Mouse (Mus musculus): Measurements from ENCODE around the gene Upf1. TPM values are rescaled to one million over a fixed set of nuclear protein-coding genes. Genes with fewer than 3 reads are reported as not detected.

The Upf1 gene
- total RNA-seq, 2 experiments from 2014 or later: 28.9 to 29.5 TPM

- peak; percentile 63 for DNase-seq
Measured at GRCm38 (mm10) chr8:70359411-70359810, 6.3 kb upstream of the Upf1 start.

DNA sequence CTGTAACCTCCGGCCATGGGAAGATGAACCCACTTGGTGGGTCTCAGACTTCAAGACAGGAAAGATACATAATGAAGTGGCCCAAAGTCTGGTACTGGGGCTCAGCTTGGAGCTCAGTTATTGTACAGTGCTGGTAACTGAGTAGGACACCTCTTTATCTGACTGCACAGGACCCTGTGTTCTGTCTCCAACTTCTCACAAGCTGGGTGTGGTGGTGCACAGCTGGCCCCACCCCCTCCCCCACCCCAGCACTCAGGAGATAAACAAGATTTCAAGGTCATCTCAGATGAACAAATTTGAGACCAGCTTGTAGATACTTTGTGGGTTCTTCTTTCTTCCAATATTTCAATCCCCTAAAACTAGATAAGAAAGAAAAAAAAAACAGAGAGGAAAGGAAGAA lies 3.0 kb upstream of the Upf1 start:
- no peak for DNase-seq

- no peak for DNase-seq
Measured at GRCm38 (mm10) chr8:70354004-70354403, 926 bp upstream of the Upf1 start.

GRCm38 (mm10) chr8:70352657-70353151 lies 374 bp downstream of the Upf1 start:
- no peak for DNase-seq

GRCm38 (mm10) chr8:70352000-70352384 lies 1.1 kb downstream of the Upf1 start:
- DNase-seq: no peak

DNA sequence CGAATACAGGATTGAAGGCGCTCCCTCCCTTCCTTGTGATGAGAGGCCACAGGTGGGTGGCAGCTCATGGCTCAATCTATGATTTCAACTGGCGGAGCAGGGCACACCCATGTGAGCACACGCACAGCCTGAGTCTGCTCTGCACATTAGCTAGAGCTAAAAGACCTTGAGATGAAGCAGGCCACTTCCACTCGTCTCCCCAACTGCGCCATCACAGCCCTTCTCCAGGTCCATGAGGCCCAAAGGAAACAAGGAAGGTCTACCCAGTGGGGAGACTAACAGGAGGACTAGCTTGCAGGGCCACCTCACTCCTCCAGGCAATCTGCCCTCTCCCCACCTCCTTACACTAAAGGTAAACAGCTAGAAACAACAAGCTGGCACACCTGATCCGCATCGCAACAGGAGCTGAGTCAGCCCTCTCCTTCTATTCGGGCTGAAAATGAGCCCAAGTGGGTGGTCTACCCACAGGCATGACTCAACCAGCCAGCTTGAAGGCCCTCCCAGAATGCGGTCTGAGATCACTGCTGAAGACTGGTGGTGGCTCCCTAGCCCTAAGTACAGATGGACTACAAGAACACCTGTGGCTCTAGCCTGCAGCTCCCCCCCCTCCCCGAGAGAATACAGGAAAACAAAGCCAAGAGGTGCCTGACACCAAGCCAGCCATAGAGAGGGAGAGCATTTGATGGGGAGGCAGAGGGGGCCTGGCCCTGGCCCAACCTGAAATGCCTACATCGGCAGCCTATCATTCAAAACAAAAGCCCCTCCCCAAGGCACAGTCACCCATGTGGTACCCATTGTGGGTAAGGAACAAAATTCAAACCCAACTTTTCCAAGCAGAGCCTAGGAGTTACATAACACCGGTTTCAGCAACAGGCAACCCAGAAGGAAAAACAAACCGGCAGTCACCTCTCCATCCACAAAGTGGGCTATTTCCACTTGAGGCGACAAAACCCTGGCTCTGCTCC lies 1.8 kb downstream of the Upf1 start:
- no peak for DNase-seq

DNA sequence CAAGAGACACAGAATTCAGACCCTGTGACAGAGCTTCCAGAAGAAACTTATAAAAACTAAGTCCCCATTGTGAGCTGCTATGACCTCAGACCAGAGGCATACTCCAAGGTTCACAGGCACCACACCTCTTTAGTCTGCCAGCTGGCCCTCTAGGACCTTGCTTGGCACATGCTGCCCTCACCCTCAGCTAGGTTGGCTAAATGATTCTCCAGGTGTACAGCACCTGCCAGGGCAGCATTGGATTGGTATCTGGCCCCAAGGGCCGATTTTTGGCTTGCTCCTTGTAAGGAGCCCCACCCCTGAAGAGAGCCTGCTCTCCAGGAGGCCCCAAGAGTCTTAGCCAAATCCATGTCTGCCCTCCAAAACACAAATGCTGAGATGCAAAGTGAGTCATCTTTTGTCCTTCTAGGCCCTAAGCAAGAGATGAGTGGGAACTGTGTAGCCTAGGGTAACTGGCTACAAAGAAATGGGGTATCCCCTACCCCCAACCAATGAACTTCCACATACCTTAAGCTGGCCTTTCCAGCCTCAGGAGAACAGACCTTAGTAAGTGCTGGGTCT lies 5.1 kb downstream of the Upf1 start:
- DNase-seq: no peak

DNA sequence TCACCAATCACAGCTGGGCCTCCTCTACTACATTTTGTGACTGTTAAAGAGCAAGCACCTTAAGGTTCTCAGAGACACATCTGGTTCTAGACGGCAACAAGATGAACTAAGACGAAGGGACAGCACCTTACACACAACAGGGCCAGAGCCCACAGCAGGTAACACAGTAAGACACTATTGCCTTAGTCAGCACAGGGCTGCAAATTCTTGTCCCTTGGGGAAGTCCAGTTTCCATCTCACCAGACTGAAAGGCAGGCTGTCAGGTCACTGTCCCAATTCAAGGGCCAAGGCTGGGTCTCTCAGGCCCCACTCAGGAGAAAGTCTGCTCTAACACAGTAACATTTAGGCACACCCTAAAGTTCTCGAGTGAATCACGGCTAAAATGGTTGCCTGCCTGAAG lies 5.6 kb downstream of the Upf1 start:
- no peak for DNase-seq

- DNase-seq: no peak
Measured at GRCm38 (mm10) chr8:70344279-70344678, 8.8 kb downstream of the Upf1 start.

GRCm38 (mm10) chr8:70343696-70344095 lies 9.4 kb downstream of the Upf1 start:
- DNase-seq: no peak

GRCm38 (mm10) chr8:70343076-70343475 lies 10.0 kb downstream of the Upf1 start:
- DNase-seq: no peak

- DNase-seq: no peak
Measured at GRCm38 (mm10) chr8:70342007-70342406, 11.1 kb downstream of the Upf1 start.

DNA sequence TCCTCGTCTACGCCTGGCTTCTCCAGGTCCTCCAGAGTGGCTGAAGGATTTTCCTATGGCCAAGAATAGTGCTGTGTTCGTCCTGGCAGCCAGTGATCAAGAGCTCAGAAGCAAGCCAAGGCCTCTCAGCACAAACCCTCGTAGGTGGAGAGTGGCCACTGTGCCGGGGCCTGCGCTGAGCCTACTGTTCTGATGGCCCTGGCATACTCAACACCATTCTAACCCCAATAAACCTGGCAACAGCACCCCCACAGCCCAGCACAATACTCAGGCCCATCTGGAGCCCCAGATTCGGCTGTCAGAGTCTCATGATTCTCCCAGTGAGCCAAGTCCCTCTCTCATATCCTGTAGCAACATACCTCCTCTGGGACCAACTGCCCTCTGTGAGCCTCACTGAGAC lies 12.4 kb downstream of the Upf1 start:
- no peak for DNase-seq

GRCm38 (mm10) chr8:70338931-70339330 lies 14.1 kb downstream of the Upf1 start:
- no peak for DNase-seq

DNA sequence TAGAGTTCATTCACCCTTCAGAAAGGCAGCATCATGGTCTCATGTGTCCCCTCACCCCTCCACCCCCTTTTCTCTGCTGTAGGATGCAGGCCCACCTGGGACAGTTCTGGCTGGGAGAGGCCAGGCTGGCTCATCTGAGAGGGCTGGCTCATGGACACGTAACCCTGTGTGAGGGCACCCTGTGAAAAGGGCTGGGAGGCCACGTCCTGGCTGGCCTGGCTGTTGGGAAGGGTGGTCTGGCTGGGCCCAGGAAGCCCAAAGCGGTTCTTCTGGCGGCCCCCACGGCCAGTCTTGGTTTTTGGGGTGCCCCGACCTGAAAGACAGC lies 20.2 kb downstream of the Upf1 start:
- DNase-seq: no peak

GRCm38 (mm10) chr8:70332070-70332877 lies 20.8 kb downstream of the Upf1 start:
- peak; percentile 59 for DNase-seq

GRCm38 (mm10) chr8:70331526-70331925 lies 21.6 kb downstream of the Upf1 start:
- DNase-seq: no peak

DNA sequence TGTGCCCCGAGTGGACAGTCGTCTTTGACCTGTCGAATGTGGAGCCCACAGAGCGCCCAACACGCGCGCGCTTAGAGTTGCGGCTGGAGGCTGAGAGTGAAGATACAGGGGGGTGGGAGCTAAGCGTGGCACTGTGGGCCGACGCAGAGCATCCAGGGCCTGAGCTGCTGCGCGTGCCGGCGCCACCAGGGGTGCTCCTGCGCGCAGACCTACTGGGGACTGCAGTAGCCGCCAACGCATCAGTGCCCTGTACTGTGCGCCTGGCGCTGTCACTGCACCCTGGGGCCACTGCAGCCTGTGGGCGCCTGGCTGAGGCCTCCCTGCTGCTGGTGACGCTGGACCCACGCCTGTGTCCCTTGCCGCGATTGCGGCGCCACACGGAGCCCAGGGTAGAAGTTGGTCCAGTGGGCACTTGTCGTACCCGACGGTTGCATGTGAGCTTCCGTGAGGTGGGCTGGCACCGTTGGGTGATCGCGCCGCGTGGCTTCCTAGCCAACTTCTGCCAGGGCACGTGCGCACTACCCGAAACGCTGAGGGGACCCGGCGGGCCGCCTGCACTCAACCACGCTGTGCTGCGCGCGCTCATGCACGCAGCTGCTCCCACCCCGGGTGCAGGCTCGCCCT lies 22.2 kb downstream of the Upf1 start:
- DNase-seq: no peak

DNA sequence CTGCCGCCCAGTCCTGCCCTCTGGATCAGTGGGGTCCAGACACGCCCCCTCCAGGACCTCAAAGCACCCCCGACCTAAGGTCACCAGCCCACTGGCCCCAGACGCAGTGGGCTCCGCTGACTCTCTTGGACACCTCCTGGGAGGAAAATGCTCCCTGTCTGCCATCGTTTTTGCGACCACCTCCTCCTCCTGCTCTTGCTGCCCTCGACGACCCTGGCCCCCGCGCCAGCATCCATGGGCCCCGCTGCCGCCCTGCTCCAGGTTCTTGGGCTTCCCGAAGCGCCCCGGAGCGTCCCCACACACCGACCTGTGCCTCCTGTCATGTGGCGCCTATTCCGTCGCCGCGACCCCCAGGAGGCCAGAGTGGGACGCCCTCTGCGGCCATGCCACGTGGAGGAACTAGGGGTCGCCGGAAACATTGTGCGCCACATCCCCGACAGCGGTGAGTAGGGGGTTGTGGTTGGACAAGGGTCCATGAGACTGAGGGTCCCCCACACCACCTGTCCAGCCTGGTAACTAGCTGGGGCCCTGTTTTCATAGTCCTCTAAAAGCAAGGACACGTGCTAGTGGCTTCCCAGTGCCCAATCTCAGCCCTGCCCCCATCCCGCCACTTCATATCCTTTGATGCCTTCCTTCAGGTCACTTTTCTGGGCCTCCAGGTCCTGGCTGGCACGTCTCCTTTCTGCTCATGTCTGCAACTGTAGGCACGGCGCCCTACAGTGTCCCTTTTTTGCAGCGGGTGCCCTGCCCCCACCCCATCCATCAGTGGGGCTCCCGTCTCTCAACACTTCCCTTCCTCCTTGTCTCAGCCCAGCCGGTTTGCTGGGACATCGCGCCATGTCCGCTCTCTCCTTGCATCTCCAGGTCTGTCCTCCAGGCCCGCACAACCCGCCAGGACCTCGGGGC lies 23.0 kb downstream of the Upf1 start:
- no peak for DNase-seq

GRCm38 (mm10) chr8:70329124-70329834 lies 23.8 kb downstream of the Upf1 start, which contains the start of gene Gdf1:
TSS of gene Gdf1 (plus strand) at chr8:70329817.
- no peak for DNase-seq

DNA sequence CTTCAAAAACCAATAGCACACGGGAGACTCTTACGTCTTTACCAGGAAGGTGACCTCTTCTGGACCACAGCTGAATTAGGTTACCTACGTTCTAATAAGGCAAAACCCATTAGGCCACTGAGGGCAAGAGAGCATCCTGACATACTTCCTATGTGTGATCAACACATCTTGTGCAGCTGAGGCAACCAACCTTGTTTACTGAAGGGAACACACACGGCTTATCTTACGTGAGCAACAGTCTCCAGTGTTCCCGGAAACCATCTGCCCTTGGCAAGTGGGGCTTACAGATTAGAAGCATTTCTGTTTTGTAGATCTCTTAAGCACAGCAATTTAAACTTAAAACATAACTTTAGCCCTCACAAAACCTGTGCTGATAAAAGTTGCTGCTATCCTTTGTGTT lies 25.6 kb downstream of the Upf1 start:
- no peak for DNase-seq
